8 mouse cellular contexts compared by ENCODE assay signal in the genomic region with DNA sequence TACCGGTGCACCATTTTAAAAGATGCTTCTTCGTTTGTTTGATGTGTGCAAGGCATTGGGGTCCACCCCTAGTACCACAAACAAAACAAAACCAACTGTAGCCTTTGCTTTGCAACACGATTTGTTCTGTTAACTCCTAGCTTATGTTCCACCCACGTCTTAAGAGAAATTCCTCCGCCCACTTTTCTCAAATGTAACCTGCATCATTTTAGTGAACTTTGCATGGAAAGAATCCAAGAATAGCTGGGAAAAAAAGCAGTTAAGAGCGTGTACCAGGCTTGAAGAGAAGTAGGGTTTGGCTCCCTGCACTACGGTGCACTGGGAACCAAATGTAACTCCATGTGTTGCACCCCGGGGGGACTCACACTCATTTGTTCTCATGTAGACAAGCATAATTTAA. TPM values are rescaled to one million over a fixed set of nuclear protein-coding genes. Genes with fewer than 3 reads are reported as not detected.
A peak's percentile ranks its signal among the peaks of the same experiment; 100 is the strongest.
DNase-seq lines count a peak whose midpoint lies in the region; ATAC-seq and TF ChIP-seq lines count a peak whose summit lies in the region.

No protein-coding gene starts in this region.

- intact Hi-C loops in left cerebral cortex, adult 2 months (cut with DNase I) = no loop called here
- intact Hi-C loops in left cerebral cortex, postnatal 36 days (cut with DNase I) = no loop called here

- H3K27ac ChIP-seq in left cerebral cortex, adult 2 months = peak overlapping the region; percentile 17; the same call in 1 of the 2 replicates
- H3K27ac ChIP-seq in bone marrow macrophage, adult 2 months (ENCODE audit: insufficient read depth, low read depth, low read length) = no peak overlapping the region
- H3K27ac ChIP-seq in hindbrain, embryonic 14.5 days = no peak overlapping the region
- no peak overlapping the region for H3K27ac ChIP-seq in midbrain, postnatal 0 days (ENCODE audit: low read depth, low read length)

- TF ChIP-seq POLR2A in bone marrow macrophage, adult 2 months (IDR thresholded peaks at IDR 0.05; ENCODE audit: borderline replicate concordance, low read depth, low read length) = no peak

- peaks cover 4% of the 10 kb centered on the region for H3K36me3 ChIP-seq in hindbrain, embryonic 14.5 days (replicated peaks; ENCODE audit: control insufficient read depth, insufficient read depth)
- no peaks in the 10 kb centered on the region for H3K36me3 ChIP-seq in midbrain, postnatal 0 days (ENCODE audit: insufficient read depth, low read length)

- 22% methylated on average over 8 of the region's 8 CpGs for WGBS in hindbrain, embryonic 14.5 days
- WGBS in midbrain, postnatal 0 days = 19% methylated on average over 8 of the region's 8 CpGs

- H3K4me1 ChIP-seq in bone marrow macrophage, adult 2 months (ENCODE audit: control insufficient read depth, insufficient read depth, low read length) = peaks cover 13% of the 10 kb centered on the region
- H3K4me1 ChIP-seq in hindbrain, embryonic 14.5 days (replicated peaks; ENCODE audit: control insufficient read depth, insufficient read depth, low read length) = peaks cover 17% of the 10 kb centered on the region
- peaks cover 11% of the 10 kb centered on the region for H3K4me1 ChIP-seq in midbrain, postnatal 0 days (ENCODE audit: insufficient read depth, low read length)

- peak overlapping the region; percentile 93 for H3K4me3 ChIP-seq in left cerebral cortex, adult 2 months
- peak overlapping the region; percentile 100 for H3K4me3 ChIP-seq in bone marrow macrophage, adult 2 months (ENCODE audit: insufficient read depth, low read length)
- peak overlapping the region; percentile 99 for H3K4me3 ChIP-seq in hindbrain, embryonic 14.5 days (replicated peaks; ENCODE audit: low read length)
- peak overlapping the region; percentile 96 for H3K4me3 ChIP-seq in midbrain, postnatal 0 days (ENCODE audit: low read depth, low read length)

- peak overlapping the region; percentile 77 for H3K4me2 ChIP-seq in hindbrain, embryonic 14.5 days (replicated peaks)
- H3K4me2 ChIP-seq in midbrain, postnatal 0 days (ENCODE audit: low read depth, low read length, poor library complexity, severe bottlenecking) = peak overlapping the region; percentile 71

- no peak for ATAC-seq in hindbrain, embryonic 14.5 days (ENCODE audit: low FRiP score)
- no peak for ATAC-seq in midbrain, postnatal 0 days (ENCODE audit: low FRiP score)

- no peaks in the 10 kb centered on the region for H3K27me3 ChIP-seq in hindbrain, embryonic 14.5 days (ENCODE audit: control insufficient read depth, insufficient read depth, low read length)
- no peaks in the 10 kb centered on the region for H3K27me3 ChIP-seq in midbrain, postnatal 0 days (ENCODE audit: insufficient read depth, low read length)

- H3K9me3 ChIP-seq in hindbrain, embryonic 14.5 days (ENCODE audit: control insufficient read depth, low read length) = no peaks in the 10 kb centered on the region
- no peaks in the 10 kb centered on the region for H3K9me3 ChIP-seq in midbrain, postnatal 0 days (ENCODE audit: low read length)

- no peak for DNase-seq in left cerebral cortex, adult 2 months (ENCODE audit: extremely low spot score in 1 of 2, low spot score in 2 of 2)
- DNase-seq in left cerebral cortex, postnatal 36 days (ENCODE audit: low spot score in 2 of 2) = no peak
- DNase-seq in hindbrain, embryonic 14.5 days (ENCODE audit: low spot score) = no peak
- no peak for DNase-seq in midbrain, postnatal 0 days (ENCODE audit: low spot score)
- DNase-seq in gastrocnemius, postnatal 25 days = no peak
- DNase-seq in layer of hippocampus, postnatal 25 days (ENCODE audit: extremely low spot score in 1 of 2, low spot score in 1 of 2) = no peak
- DNase-seq in left cerebral cortex, adult 18-20 months (ENCODE audit: low spot score in 2 of 2) = no peak

- peak overlapping the region; percentile 100 for H3K9ac ChIP-seq in hindbrain, embryonic 14.5 days
- H3K9ac ChIP-seq in midbrain, postnatal 0 days (replicated peaks; ENCODE audit: low read length, poor library complexity, severe bottlenecking) = peak overlapping the region; percentile 100

- no peak for TF ChIP-seq CTCF in left cerebral cortex, adult 2 months (IDR thresholded peaks at IDR 0.05)
- TF ChIP-seq CTCF in bone marrow macrophage, adult 2 months (IDR thresholded peaks at IDR 0.05; ENCODE audit: low read depth, low read length) = no peak
- TF ChIP-seq CTCF in midbrain, postnatal 0 days (IDR thresholded peaks at IDR 0.05) = no peak

RNA-seq across cellular contexts. Expression of gene B230219D22Rik, which starts 1.2 kb away (rescaled TPM):
- 10 to 100 TPM; 74.6 to 77.8 TPM for total RNA-seq in left cerebral cortex, adult 2 months (2021)
- total RNA-seq in left cerebral cortex, postnatal 36 days (2021) = 10 to 100 TPM; 79.7 to 81.6 TPM
- 46.8 and 50.4 TPM in 2 replicates for polyA plus RNA-seq in bone marrow macrophage, adult 2 months (2012; ENCODE audit: insufficient read depth, insufficient read length, missing spikeins)
- polyA plus RNA-seq in hindbrain, embryonic 14.5 days (2014; fragmentation: Nextera tagmentation; extraction: Ambion mirVana) = 96.0 and 101 TPM in 2 replicates
- 164 and 177 TPM in 2 replicates for total RNA-seq in midbrain, postnatal 0 days (2014; rRNA removed)
- 58.4 and 62.8 TPM in 2 replicates for polyA plus RNA-seq in midbrain, postnatal 0 days (2015; fragmentation: Nextera tagmentation; extraction: Ambion mirVana)
- total RNA-seq in gastrocnemius, postnatal 25 days (2021) = 10 to 100 TPM; 25.7 to 29.7 TPM
- 10 to 100 TPM; 79.8 to 81.6 TPM for total RNA-seq in layer of hippocampus, postnatal 25 days (2021)
- 10 to 100 TPM; 70.9 to 73.2 TPM for total RNA-seq in left cerebral cortex, adult 18-20 months (2021)

RNA-seq across cellular contexts. Expression of gene Txndc15, which starts 20.3 kb away (rescaled TPM):
- 10 to 100 TPM; 74.9 to 76.6 TPM for total RNA-seq in left cerebral cortex, adult 2 months (2021)
- total RNA-seq in left cerebral cortex, postnatal 36 days (2021) = 10 to 100 TPM; 75.6 to 76.2 TPM
- 51.5 and 54.5 TPM in 2 replicates for polyA plus RNA-seq in bone marrow macrophage, adult 2 months (2012; ENCODE audit: insufficient read depth, insufficient read length, missing spikeins)
- 144 and 145 TPM in 2 replicates for polyA plus RNA-seq in hindbrain, embryonic 14.5 days (2014; fragmentation: Nextera tagmentation; extraction: Ambion mirVana)
- 93.4 and 108 TPM in 2 replicates for total RNA-seq in midbrain, postnatal 0 days (2014; rRNA removed)
- 137 and 142 TPM in 2 replicates for polyA plus RNA-seq in midbrain, postnatal 0 days (2015; fragmentation: Nextera tagmentation; extraction: Ambion mirVana)
- 10 to 100 TPM; 27.1 to 28.2 TPM for total RNA-seq in gastrocnemius, postnatal 25 days (2021)
- total RNA-seq in layer of hippocampus, postnatal 25 days (2021) = 10 to 100 TPM; 68.8 to 81.2 TPM
- 10 to 100 TPM; 77.1 to 84.5 TPM for total RNA-seq in left cerebral cortex, adult 18-20 months (2021)

RNA-seq across cellular contexts. Expression of gene Pcbd2, which starts 33.1 kb away (rescaled TPM):
- total RNA-seq in left cerebral cortex, adult 2 months (2021) = 10 to 100 TPM; 20.9 to 24.0 TPM
- 10 to 100 TPM; 27.0 to 28.6 TPM for total RNA-seq in left cerebral cortex, postnatal 36 days (2021)
- polyA plus RNA-seq in bone marrow macrophage, adult 2 months (2012; ENCODE audit: insufficient read depth, insufficient read length, missing spikeins) = 55.0 and 57.0 TPM in 2 replicates
- polyA plus RNA-seq in hindbrain, embryonic 14.5 days (2014; fragmentation: Nextera tagmentation; extraction: Ambion mirVana) = 23.6 and 25.3 TPM in 2 replicates
- 7.2 and 8.6 TPM in 2 replicates for total RNA-seq in midbrain, postnatal 0 days (2014; rRNA removed)
- 28.2 and 30.6 TPM in 2 replicates for polyA plus RNA-seq in midbrain, postnatal 0 days (2015; fragmentation: Nextera tagmentation; extraction: Ambion mirVana)
- 10 to 100 TPM; 20.2 to 22.0 TPM for total RNA-seq in gastrocnemius, postnatal 25 days (2021)
- 10 to 100 TPM; 30.9 to 40.2 TPM for total RNA-seq in layer of hippocampus, postnatal 25 days (2021)
- 10 to 100 TPM; 28.1 to 29.8 TPM for total RNA-seq in left cerebral cortex, adult 18-20 months (2021)

RNA-seq across cellular contexts. Expression of gene Ddx46, which starts 59.3 kb away (rescaled TPM):
- 10 to 100 TPM; 48.5 to 50.3 TPM for total RNA-seq in left cerebral cortex, adult 2 months (2021)
- 10 to 100 TPM; 40.5 to 52.9 TPM for total RNA-seq in left cerebral cortex, postnatal 36 days (2021)
- 53.3 and 59.2 TPM in 2 replicates for polyA plus RNA-seq in bone marrow macrophage, adult 2 months (2012; ENCODE audit: insufficient read depth, insufficient read length, missing spikeins)
- polyA plus RNA-seq in hindbrain, embryonic 14.5 days (2014; fragmentation: Nextera tagmentation; extraction: Ambion mirVana) = 24.8 and 25.6 TPM in 2 replicates
- 22.3 and 29.8 TPM in 2 replicates for total RNA-seq in midbrain, postnatal 0 days (2014; rRNA removed)
- polyA plus RNA-seq in midbrain, postnatal 0 days (2015; fragmentation: Nextera tagmentation; extraction: Ambion mirVana) = 20.4 and 21.9 TPM in 2 replicates
- total RNA-seq in gastrocnemius, postnatal 25 days (2021) = 10 to 100 TPM; 17.1 to 18.5 TPM
- 10 to 100 TPM; 41.6 to 55.5 TPM for total RNA-seq in layer of hippocampus, postnatal 25 days (2021)
- total RNA-seq in left cerebral cortex, adult 18-20 months (2021) = 10 to 100 TPM; 40.3 to 45.4 TPM
